Mouse (Mus musculus) cerebellum, adult 2 months (tissue): Measurements from ENCODE around the gene Creb3l4.
A peak's percentile ranks its signal among the peaks of the same experiment; 100 is the strongest.

ENCODE experiments used
- CTCF ChIP-seq: fragments of 200-500 bp; IDR thresholded peaks from 2 replicates; pipeline ENCODE4 v1.5.1; 2011; ENCODE audit warnings: low read depth, mild to moderate bottlenecking, control low read depth, low read length, moderate library complexity, borderline replicate concordance; ENCODE audit not compliant: insufficient read depth
- POLR2A ChIP-seq: fragments of 200-500 bp; IDR thresholded peaks from 2 replicates; pipeline ENCODE4 v1.6.1; 2011; ENCODE audit warnings: low read length, control low read depth, borderline replicate concordance; ENCODE audit not compliant: insufficient read depth

- TF ChIP-seq CTCF (no peak), POLR2A (peak; percentile 49; the same call in 1 of the 2 replicates)
These were observed 4.8 kb upstream of the Creb3l4 start, which contains the start of gene Slc39a1 for GRCm38 (mm10) chr3:90247960-90248745.
